Mouse (Mus musculus) limb, embryonic 14.5 days (tissue): ENCODE measurements around the gene Shmt2. TPM values are rescaled to one million over a fixed set of nuclear protein-coding genes. Genes with fewer than 3 reads are reported as not detected.

Source experiments
- ATAC-seq: fragments of 200-750 bp; cut with Nextera tagmentation; 2 replicates; pipeline ENCODE4 v1.8.0; 2017; ENCODE audit warnings: low read depth, moderate number of reproducible peaks, moderate TSS enrichment; ENCODE audit not compliant: low FRiP score
- DNase-seq: peaks from one replicate; pipeline ENCODE4 v3.0.0-alpha.2; 2015; ENCODE audit warnings: low spot score
- H3K27ac ChIP-seq: fragments of 300-500 bp; sonication (generic); replicated peaks from 2 replicates; pipeline ENCODE4 v1.5.1; 2014; ENCODE audit warnings: low read depth, mild to moderate bottlenecking, low read length, moderate library complexity, mixed read lengths
- H3K27me3 ChIP-seq: fragments of 300-500 bp; sonication (generic); 2 replicates; pipeline ENCODE4 v1.6.1; 2014; ENCODE audit warnings: low read length, mixed read lengths; ENCODE audit not compliant: control insufficient read depth, insufficient read depth
- H3K36me3 ChIP-seq: fragments of 300-500 bp; sonication (generic); 2 replicates; pipeline ENCODE4 v1.6.1; 2014; ENCODE audit warnings: mild to moderate bottlenecking, low read length, moderate library complexity, mixed read lengths; ENCODE audit not compliant: control insufficient read depth, insufficient read depth
- H3K4me1 ChIP-seq: fragments of 300-500 bp; sonication (generic); 2 replicates; pipeline ENCODE4 v1.6.1; 2014; ENCODE audit warnings: antibody characterized with exemption, low read length, mixed read lengths; ENCODE audit not compliant: control insufficient read depth, insufficient read depth
- H3K4me2 ChIP-seq: fragments of 300-500 bp; sonication (generic); replicated peaks from 2 replicates; pipeline ENCODE4 v1.6.1; 2014; ENCODE audit warnings: low read depth, mild to moderate bottlenecking, low read length, moderate library complexity; ENCODE audit not compliant: severe bottlenecking
- H3K4me3 ChIP-seq: fragments of 300-500 bp; sonication (generic); replicated peaks from 2 replicates; pipeline ENCODE4 v1.5.1; 2014; ENCODE audit warnings: low read length
- H3K9ac ChIP-seq: fragments of 300-500 bp; sonication (generic); 2 replicates; pipeline ENCODE4 v1.6.1; 2014; ENCODE audit warnings: mild to moderate bottlenecking, low read depth, low read length, moderate library complexity; ENCODE audit not compliant: severe bottlenecking
- H3K9me3 ChIP-seq: fragments of 300-500 bp; sonication (generic); 2 replicates; pipeline ENCODE4 v1.6.1; 2016; ENCODE audit warnings: low read length; ENCODE audit not compliant: control insufficient read depth
- POLR2A ChIP-seq: fragments of 200-500 bp; IDR thresholded peaks from 2 replicates; pipeline ENCODE4 v1.8.0; 2012; ENCODE audit warnings: inconsistent platforms, mild to moderate bottlenecking, moderate library complexity, borderline replicate concordance; ENCODE audit not compliant: insufficient read depth, insufficient read length; ENCODE audit errors: extremely low read depth
- WGBS: fragments of 180-500 bp; shearing (Covaris S2); extraction: QIAGEN DNeasy Blood & Tissue Kit; methylation state at CpG from one replicate; pipeline ENCODE4 v1.1.7; 2014; 5-methylcytosine and 5-hydroxymethylcytosine counted together
- polyA plus RNA-seq, 2 experiments: library from polyadenylated mRNA; depleted of rRNA in 1 of 2; stranded (reverse) in 1 of 2; unstranded in 1 of 2; fragments of >200 nt; fragmentation: Nextera tagmentation in 1 of 2; extraction: Ambion mirVana in 1 of 2; gene quantifications; 2 replicates each; pipeline versions ENCODE4 v1.2.1 to v1.2.3; 2012 to 2014

Gene Shmt2
- polyA plus RNA-seq, 2 experiments, result 89.4 to 146 TPM

DNA sequence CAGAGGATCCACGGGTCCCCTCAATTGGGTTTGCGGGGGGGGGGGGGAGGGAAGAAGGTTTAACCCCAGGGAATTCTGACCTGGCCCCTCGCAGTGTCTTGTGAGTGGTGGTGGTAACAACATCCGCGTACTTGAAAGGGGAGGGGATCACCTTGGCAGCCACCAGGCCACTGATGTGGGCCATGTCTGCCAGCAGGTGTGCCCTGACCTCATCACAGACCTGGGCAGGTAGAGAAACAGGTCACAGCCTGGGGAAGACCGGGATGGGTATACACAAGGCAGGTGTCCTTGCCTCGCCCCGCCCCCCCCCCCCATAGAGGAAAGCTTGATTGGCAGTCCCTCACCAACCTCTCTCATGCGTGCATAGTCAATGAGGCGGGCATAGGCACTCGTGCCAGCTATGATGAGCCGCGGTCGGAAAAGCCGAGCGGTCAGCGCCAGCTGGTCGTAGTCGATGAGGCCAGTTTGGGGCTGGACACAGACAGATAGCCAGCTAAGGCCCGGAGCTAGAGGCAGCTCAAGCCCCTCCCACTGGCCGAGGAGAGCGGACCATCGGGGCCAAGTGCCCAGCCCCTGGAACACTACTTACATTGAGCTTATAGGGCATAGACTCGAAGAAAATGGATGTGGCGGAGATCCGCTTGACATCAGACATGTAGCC, 3.1 kb downstream of the Shmt2 start:
- 95% methylated on average over 21 of the region's 26 CpGs for WGBS
- H3K27ac ChIP-seq, result no peak overlapping the region
- no peaks in the 10 kb centered on the region for H3K9me3 ChIP-seq
- H3K4me2 ChIP-seq, result no peak overlapping the region
- no peak overlapping the region for H3K4me3 ChIP-seq
- ATAC-seq, result no peak
- peaks cover 25% of the 10 kb centered on the region for H3K27me3 ChIP-seq
- no peak overlapping the region for H3K9ac ChIP-seq
- no peak for TF ChIP-seq POLR2A
- peaks cover 21% of the 10 kb centered on the region for H3K4me1 ChIP-seq
- DNase-seq, result no peak
- H3K36me3 ChIP-seq, result peaks cover 26% of the 10 kb centered on the region

GRCm38 (mm10) chr10:127517941-127518340, 4.3 kb downstream of the Shmt2 start:
- WGBS, result 95% methylated on average over 22 of the region's 22 CpGs
- Histone ChIP-seq H3K9ac (no peak overlapping the region), H3K27me3 (peaks cover 31% of the 10 kb centered on the region), H3K4me2 (no peak overlapping the region), H3K27ac (no peak overlapping the region), H3K9me3 (no peaks in the 10 kb centered on the region), H3K36me3 (peaks cover 26% of the 10 kb centered on the region), H3K4me3 (no peak overlapping the region), H3K4me1 (peaks cover 30% of the 10 kb centered on the region)
- TF ChIP-seq POLR2A, result no peak
- ATAC-seq (no peak), DNase-seq (no peak)

DNA sequence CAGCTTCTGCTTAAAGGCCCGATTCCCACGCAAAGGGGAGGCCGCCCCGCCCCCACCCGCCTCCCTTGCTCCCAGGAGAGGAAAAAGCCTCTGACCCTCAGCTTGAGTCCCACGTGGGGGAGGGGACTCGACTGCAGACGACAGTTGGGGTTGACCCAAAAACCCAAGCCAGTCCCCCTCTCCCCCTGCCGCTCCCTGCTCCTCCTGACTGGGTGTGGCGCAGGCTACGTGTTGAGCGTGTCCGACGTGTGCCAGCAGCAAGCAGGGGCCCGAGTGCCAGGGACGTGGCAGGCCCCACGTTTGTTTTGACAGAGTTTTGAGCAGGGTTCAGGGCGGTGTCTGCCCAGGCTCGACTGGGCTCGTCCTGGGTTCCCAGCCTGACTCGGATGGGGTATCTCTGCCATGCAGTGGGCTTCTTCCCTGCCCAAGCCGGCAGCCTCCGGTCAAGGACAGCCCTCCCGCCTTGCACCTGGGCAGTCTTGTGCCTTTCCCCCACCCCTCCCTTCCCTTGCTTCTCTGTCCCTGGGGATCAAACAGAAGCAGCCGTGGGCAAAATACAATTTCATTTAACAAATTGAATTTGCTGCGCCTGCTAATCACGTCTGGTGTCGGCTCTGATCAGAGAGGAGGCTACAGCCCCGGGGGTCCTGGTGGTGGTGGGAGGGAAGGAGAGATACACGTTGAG, 5.5 kb downstream of the Shmt2 start:
- Histone ChIP-seq H3K9ac (peak overlapping the region; percentile 46), H3K27me3 (peaks cover 41% of the 10 kb centered on the region), H3K27ac (no peak overlapping the region), H3K36me3 (peaks cover 26% of the 10 kb centered on the region), H3K4me1 (peaks cover 41% of the 10 kb centered on the region), H3K9me3 (no peaks in the 10 kb centered on the region), H3K4me2 (peak overlapping the region; percentile 41), H3K4me3 (0 out of 2 replicates have a peak overlapping the region, but pooled peaks have one; percentile 7)
- WGBS, result 12% methylated on average over 30 of the region's 30 CpGs
- DNase-seq (peak; percentile 58), ATAC-seq (peak; percentile 23; the same call in 1 of the 2 replicates)
- no peak for TF ChIP-seq POLR2A

DNA sequence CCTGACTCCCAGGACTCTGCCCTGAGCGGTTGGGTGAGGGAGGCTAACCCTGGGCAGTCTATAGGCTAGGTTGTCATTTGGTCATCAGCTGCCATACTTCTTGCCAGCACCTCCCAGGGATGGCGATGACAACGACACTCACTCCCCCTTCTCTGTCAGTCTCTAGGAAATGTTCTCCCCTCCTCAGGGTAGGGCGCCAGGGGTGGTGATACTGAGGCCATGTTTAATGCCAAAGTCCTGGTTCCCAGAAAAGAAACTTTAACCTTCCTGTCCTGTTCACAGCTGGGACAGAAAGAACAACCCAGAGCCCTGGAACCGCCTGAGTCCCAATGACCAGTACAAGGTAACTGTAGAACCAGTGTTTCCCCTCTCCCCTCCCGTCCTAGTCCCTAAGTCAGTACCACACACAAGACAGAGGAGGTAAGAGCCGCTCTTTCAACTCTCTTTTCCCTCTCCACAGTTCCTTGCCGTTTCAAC, 6.2 kb downstream of the Shmt2 start:
- 25% methylated on average over 8 of the region's 8 CpGs for WGBS
- peaks cover 36% of the 10 kb centered on the region for H3K4me1 ChIP-seq
- ATAC-seq (no peak), DNase-seq (no peak)
- peak overlapping the region; percentile 41; the same call in 1 of the 2 replicates for H3K4me2 ChIP-seq
- H3K9ac ChIP-seq, result peak overlapping the region; percentile 46; the same call in 1 of the 2 replicates
- H3K4me3 ChIP-seq, result no peak overlapping the region
- peaks cover 48% of the 10 kb centered on the region for H3K27me3 ChIP-seq
- H3K27ac ChIP-seq, result no peak overlapping the region
- peaks cover 26% of the 10 kb centered on the region for H3K36me3 ChIP-seq
- TF ChIP-seq POLR2A, result no peak
- no peaks in the 10 kb centered on the region for H3K9me3 ChIP-seq

DNA sequence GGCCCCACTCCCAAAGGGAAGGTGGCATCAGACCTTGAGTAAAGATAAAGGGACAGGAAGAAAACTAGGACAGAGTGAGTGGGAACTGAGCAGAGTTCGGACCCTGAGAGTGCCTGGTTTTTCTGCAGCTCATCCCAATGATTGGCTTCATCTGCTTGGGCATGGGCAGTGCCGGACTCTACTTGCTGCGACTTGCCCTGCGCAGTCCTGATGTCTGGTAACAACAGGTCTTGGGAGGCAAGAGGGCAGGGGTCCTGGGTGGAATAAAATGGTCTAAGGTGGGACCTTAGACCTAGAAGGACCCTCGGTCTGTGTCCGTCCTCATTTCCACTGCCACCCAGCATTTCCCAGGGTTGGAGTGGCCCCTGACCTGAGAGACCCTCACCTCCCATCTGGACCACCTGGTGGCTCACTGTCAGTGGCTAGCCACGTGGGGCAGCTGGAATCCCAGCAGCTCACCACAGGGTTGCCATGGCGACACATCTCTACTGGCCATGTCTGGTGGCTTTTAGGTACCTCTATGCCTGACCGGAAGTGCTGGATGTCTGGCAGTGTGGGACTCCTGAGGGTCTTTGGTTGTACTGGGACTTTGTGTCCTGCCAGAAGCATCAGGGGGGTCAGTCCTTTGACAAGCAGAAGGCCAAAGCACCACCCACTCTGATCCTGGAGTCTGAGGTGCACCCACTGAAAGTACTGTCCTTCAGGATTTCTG, 6.8 kb downstream of the Shmt2 start:
- Histone ChIP-seq H3K9me3 (no peaks in the 10 kb centered on the region), H3K27ac (no peak overlapping the region), H3K36me3 (peaks cover 26% of the 10 kb centered on the region), H3K4me1 (peaks cover 36% of the 10 kb centered on the region), H3K4me2 (peak overlapping the region; percentile 9; the same call in 1 of the 2 replicates), H3K4me3 (0 out of 2 replicates have a peak overlapping the region, but pooled peaks have one; percentile 8), H3K27me3 (peaks cover 53% of the 10 kb centered on the region), H3K9ac (no peak overlapping the region)
- 26% methylated on average over 9 of the region's 9 CpGs for WGBS
- no peak for TF ChIP-seq POLR2A
- DNase-seq (no peak), ATAC-seq (no peak)
